Mouse (Mus musculus) limb, embryonic 12.5 days (tissue): ENCODE data around the gene Oxsr1. TPM values are rescaled to one million over a fixed set of nuclear protein-coding genes. Genes with fewer than 3 reads are reported as not detected.

ENCODE experiments used
- ATAC-seq: fragments of 200-750 bp; cut with Nextera tagmentation; 2 replicates; pipeline ENCODE4 v1.8.0; 2017; ENCODE audit warnings: low read depth, moderate TSS enrichment; ENCODE audit not compliant: insufficient number of reproducible peaks, insufficient read depth, low FRiP score, low TSS enrichment
- H3K27ac ChIP-seq: fragments of 300-500 bp; sonication (generic); 2 replicates; pipeline ENCODE4 v1.5.1; 2016; ENCODE audit warnings: mild to moderate bottlenecking, moderate library complexity
- H3K27me3 ChIP-seq: fragments of 300-500 bp; sonication (generic); 2 replicates; pipeline ENCODE4 v1.6.1; 2016; ENCODE audit warnings: mild to moderate bottlenecking, moderate library complexity
- H3K36me3 ChIP-seq: fragments of 300-500 bp; sonication (generic); 2 replicates; pipeline ENCODE4 v1.6.1; 2016; ENCODE audit warnings: mild to moderate bottlenecking, moderate library complexity
- H3K4me1 ChIP-seq: fragments of 300-500 bp; sonication (generic); replicated peaks from 2 replicates; pipeline ENCODE4 v1.6.1; 2016
- H3K4me2 ChIP-seq: fragments of 300-500 bp; sonication (generic); 2 replicates; pipeline ENCODE4 v1.6.1; 2016; ENCODE audit warnings: mild to moderate bottlenecking, moderate library complexity
- H3K4me3 ChIP-seq: fragments of 300-500 bp; sonication (generic); replicated peaks from 2 replicates; pipeline ENCODE4 v1.5.1; 2016; ENCODE audit warnings: mild to moderate bottlenecking
- H3K9ac ChIP-seq: fragments of 300-500 bp; sonication (generic); replicated peaks from 2 replicates; pipeline ENCODE4 v1.6.1; 2016; ENCODE audit warnings: mild to moderate bottlenecking, moderate library complexity
- H3K9me3 ChIP-seq: fragments of 300-500 bp; sonication (generic); 2 replicates; pipeline ENCODE4 v1.6.1; 2016; ENCODE audit warnings: mild to moderate bottlenecking, moderate library complexity
- WGBS: fragments of 180-500 bp; shearing (Covaris S2); methylation state at CpG from one replicate; pipeline ENCODE4 v1.1.7; 2016; 5-methylcytosine and 5-hydroxymethylcytosine counted together
- polyA plus RNA-seq: library from polyadenylated mRNA; unstranded; fragments of >200 nt; fragmentation: Nextera tagmentation; extraction: Ambion mirVana; gene quantifications from 2 replicates; pipeline ENCODE4 v1.2.1, GENCODE M21; 2016

Gene Oxsr1
- polyA plus RNA-seq, 1 experiment from 2014 or later: 17.0 TPM

DNA sequence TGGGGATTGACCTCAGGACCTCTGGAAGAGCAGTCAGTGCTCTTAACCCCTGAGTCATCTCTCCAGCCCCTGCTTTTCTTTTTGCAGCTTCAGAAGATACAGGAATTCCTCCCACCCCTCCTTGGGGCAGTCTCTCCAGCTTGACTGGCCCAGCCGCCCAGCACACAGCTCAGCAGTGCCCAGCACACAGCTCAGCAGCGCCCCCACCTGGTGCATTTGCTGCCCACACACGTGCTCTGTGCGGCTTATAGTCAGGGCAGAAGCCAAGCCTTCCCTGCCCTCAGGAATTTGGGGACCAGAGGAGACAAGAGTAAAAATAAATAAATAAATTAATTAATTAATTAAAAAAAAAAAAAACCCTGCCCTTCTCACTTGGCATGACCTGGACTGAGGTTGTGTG is 29.8 kb upstream of the Oxsr1 start:
- Histone ChIP-seq H3K4me3 (no peak overlapping the region), H3K9ac (no peak overlapping the region), H3K36me3 (peaks cover 40% of the 10 kb centered on the region), H3K27ac (no peak overlapping the region), H3K4me2 (no peak overlapping the region), H3K4me1 (no peaks in the 10 kb centered on the region), H3K9me3 (no peaks in the 10 kb centered on the region), H3K27me3 (no peaks in the 10 kb centered on the region)
- ATAC-seq: 0 out of 2 replicates have a peak, but pooled peaks have one; percentile 64
- 31% methylated on average over 4 of the region's 4 CpGs for WGBS

DNA sequence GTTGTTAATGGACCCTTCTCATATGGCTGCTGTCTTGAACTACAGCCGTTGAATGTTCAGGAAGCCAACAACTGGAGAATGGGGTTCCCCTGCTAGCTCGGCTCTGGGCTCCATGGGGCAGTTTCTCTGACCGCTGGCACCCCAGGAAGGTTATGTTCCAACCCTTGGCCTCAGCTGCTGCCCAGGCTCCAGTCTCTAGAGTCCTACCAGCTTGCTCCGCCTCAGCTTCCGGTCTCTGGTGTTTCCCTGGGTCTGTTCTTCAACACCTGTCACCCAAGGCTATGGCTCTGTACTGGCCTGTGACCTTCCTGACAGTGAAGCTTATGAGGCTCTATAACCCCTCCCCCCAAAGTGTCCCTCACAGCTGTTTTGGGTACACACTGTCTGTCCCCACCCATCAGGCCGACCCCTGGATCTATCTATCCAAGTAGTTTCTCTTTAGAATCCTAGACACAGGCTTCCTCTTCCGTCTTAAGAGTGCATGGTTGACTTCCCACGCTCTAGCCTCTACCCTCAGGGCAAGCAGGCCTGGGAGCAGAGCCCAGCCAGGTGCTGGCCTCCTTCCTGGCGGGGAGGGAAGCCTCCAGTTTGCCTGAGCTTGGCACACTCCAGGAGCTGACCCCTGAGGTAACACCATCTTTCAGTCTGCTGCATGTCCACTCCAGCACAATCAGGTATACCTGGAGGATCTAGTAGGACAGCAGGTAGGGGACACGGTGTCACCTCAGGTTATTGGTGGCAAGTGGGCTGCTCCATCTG is 28.9 kb upstream of the Oxsr1 start:
- Histone ChIP-seq H3K27ac (no peak overlapping the region), H3K9ac (no peak overlapping the region), H3K36me3 (peaks cover 49% of the 10 kb centered on the region), H3K4me1 (no peaks in the 10 kb centered on the region), H3K4me2 (no peak overlapping the region), H3K4me3 (no peak overlapping the region), H3K27me3 (no peaks in the 10 kb centered on the region), H3K9me3 (no peaks in the 10 kb centered on the region)
- WGBS: 90% methylated on average over 10 of the region's 10 CpGs
- no peak for ATAC-seq

DNA sequence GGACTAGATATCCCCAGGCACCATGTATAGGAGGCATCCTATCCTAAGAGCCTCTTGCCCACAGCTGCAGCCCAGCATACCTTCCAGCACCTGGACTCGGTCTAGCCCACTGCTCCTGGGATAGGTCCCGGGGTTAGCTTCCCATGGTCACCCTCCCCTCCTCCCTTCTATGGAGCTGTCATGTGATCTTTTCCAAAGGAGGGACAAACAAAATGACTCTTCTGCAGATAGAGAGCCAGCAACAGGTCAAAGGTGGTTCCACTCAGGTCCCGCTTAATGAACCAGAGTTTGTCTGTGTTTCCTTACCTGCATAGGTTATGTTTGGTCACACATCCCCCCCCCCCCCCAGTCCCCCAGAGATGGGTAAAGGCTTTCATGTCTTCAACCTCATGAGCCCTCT is 28.3 kb upstream of the Oxsr1 start:
- Histone ChIP-seq H3K4me1 (no peaks in the 10 kb centered on the region), H3K9me3 (no peaks in the 10 kb centered on the region), H3K27me3 (no peaks in the 10 kb centered on the region), H3K27ac (no peak overlapping the region), H3K4me3 (no peak overlapping the region), H3K9ac (no peak overlapping the region), H3K36me3 (peaks cover 55% of the 10 kb centered on the region), H3K4me2 (no peak overlapping the region)
- 85% methylated on average over 3 of the region's 3 CpGs for WGBS
- ATAC-seq: no peak

DNA sequence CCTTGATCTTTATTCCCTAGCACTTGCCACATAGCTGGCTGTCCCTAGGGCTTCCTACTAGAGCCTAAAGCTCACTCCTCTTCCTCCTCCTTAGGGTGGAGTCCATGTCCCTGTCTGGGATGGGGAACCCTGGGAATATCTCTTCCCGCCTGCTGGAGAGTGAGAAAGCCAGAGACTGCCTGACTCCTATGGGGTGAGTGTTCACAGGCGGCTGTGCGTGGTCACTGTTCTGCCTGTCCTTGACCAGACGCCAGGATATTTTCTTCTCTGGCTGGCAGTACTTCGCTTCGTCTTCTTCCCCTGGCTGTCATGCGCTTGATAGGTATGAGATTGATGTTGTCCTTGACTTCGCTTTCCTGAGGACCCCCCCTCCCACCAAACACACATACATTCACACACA is 24.1 kb upstream of the Oxsr1 start:
- Histone ChIP-seq H3K36me3 (peaks cover 76% of the 10 kb centered on the region), H3K9me3 (no peaks in the 10 kb centered on the region), H3K27ac (no peak overlapping the region), H3K4me3 (no peak overlapping the region), H3K4me2 (no peak overlapping the region), H3K9ac (no peak overlapping the region), H3K4me1 (peaks cover 7% of the 10 kb centered on the region), H3K27me3 (no peaks in the 10 kb centered on the region)
- WGBS: 90% methylated on average over 8 of the region's 8 CpGs
- ATAC-seq: no peak

DNA sequence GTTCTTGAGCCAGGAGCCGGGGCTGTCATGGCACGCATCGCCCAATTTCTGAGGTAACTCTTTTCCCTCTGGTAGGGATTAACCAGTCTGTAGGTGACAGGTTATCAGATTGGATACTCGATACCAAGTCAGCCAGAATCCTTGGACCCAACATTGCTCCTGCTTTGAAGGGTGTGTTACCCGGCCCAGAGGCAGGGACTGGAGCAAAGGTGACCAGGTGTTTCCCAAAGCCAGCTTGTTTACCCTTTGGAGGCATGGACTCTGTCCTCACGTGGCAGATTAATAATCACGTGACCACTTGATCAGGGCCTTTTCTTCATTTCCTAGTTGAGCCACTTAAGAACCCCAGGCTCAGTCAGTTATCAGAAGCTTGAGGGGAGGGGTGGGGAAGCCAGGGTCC is 20.5 kb upstream of the Oxsr1 start:
- Histone ChIP-seq H3K27ac (no peak overlapping the region), H3K4me2 (peak overlapping the region; percentile 77), H3K9me3 (no peaks in the 10 kb centered on the region), H3K36me3 (peaks cover 48% of the 10 kb centered on the region), H3K27me3 (peaks cover 4% of the 10 kb centered on the region; the same call in 1 of the 2 replicates), H3K4me3 (peak overlapping the region; percentile 84; the same call in 1 of the 2 replicates), H3K9ac (0 out of 2 replicates have a peak overlapping the region, but pooled peaks have one; percentile 89), H3K4me1 (peaks cover 14% of the 10 kb centered on the region)
- no peak for ATAC-seq
- 90% methylated on average over 7 of the region's 7 CpGs for WGBS

DNA sequence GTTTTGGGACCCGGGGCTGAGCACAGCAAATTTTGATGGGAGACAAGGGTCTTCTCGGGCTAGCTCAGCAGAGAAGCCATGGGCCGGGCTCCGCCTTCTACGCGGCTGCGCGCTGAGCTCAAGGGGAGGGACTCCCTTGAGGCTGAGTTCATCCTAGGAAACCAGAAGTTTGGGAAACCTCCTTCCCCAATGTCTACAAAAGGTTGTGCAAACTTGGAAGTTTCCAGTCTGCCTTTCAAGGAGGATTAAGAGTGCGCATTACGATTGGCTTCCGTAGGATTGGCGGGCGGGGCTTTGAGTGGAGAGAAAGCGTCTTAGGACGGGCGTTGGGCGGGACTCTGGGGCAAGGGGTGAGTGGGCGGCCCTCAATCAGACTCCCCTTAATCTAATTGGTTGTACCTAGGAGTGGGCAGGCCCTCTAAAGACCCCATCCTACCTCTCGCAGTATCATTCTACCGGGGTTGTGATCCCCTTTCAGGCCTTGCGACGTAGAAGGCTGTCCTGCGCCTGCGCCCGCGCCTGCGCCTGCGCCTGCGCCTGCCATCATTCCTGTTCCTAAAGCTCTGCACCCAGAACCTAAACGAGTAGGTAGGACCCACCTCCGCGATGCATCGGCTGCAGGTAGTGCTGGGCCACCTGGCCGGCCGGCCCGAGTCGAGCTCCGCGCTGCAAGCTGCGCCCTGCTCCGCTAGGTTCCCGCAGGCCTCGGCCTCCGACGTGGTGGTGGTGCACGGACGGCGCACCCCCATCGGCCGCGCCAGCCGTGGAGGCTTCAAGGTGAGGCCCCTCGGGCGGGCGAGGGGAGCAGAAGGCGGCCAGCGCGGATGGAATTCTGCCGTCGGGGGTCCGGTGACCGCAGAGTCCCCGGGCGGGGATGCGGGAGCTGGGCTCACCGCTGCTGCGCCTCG is 18.9 kb upstream of the Oxsr1 start, which contains the start of gene Myd88:
Gene Myd88 (minus strand): TSS at position 503 of the 908 bp plus-strand sequence.
- H3K4me3 ChIP-seq: peak within 1 kb of the TSS; percentile 84
- H3K9ac ChIP-seq: peak within 1 kb of the TSS; percentile 89
- H3K27ac ChIP-seq: peak within 1 kb of the TSS; percentile 91
- peak within 1 kb of the TSS; percentile 77 for H3K4me2 ChIP-seq
- peak; percentile 99 for ATAC-seq
- under 1% methylated on average over 68 of the region's 68 CpGs for WGBS
- peaks cover 14% of the 10 kb centered on the region for H3K4me1 ChIP-seq
- H3K9me3 ChIP-seq: no peaks in the 10 kb centered on the region
- peaks cover 4% of the 10 kb centered on the region; the same call in 1 of the 2 replicates for H3K27me3 ChIP-seq
- peaks cover 32% of the 10 kb centered on the region for H3K36me3 ChIP-seq

DNA sequence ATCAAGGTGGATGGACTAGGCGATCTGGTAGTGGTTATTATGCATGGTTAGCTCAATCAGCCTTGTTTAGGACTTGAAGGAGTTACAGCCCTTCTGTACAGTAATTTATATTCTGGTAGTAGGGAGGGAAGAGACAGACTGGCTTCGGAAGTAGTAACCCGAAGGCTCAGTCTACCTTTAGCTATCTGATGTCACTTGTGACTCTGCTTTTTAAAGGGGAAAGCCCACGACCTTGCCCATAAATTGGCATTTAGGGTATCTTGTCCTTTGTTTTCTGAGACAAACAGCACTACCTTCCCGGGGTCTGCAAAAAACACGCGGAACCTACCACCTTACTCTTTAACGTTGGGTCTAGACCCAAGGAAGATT is 18.0 kb upstream of the Oxsr1 start:
- Histone ChIP-seq H3K4me1 (peaks cover 14% of the 10 kb centered on the region), H3K4me3 (peak overlapping the region; percentile 84), H3K36me3 (peaks cover 23% of the 10 kb centered on the region), H3K4me2 (peak overlapping the region; percentile 77), H3K9me3 (no peaks in the 10 kb centered on the region), H3K27me3 (peaks cover 4% of the 10 kb centered on the region; the same call in 1 of the 2 replicates), H3K9ac (peak overlapping the region; percentile 66; the same call in 1 of the 2 replicates), H3K27ac (peak overlapping the region; percentile 91)
- 5% methylated on average over 8 of the region's 8 CpGs for WGBS
- no peak for ATAC-seq

DNA sequence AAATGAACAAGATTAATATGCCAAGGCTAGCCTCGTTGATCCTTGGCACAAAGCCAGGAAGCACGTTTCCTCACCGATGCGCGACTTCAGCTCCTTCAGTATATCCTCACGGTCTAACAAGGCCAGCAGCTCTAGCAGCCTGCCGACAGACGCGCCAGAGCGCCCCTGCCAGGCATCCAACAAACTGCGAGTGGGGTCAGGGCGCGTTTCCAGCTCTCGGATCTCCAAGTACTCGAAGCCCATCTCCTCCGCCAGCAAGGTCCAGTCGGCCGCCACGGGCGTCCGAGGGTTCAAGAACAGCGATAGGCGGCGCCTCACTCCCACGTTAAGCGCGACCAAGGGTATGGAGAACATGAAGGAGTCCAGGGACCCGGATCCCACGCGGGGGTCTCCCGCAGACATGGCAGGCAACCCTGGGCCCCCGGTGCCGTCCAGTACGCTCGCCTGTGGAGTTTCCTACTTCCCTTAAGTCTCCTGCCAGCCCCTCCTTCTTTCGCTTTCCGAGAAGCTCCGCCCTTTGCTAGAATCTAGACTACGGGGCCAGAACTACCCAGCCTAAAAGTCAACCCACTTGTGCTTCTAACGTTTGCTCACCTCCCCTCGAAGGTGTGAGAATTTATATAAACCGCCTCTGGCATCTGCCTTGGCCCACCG is 17.5 kb upstream of the Oxsr1 start, which contains the start of gene Acaa1a:
Gene Acaa1a (plus strand): TSS at position 119 of the 654 bp plus-strand sequence.
- ATAC-seq: no peak
- H3K36me3 ChIP-seq: peaks cover 17% of the 10 kb centered on the region
- H3K4me3 ChIP-seq: peak within 1 kb of the TSS; percentile 84
- H3K9ac ChIP-seq: peak within 1 kb of the TSS; percentile 66
- H3K27ac ChIP-seq: peak within 1 kb of the TSS; percentile 91
- no peaks in the 10 kb centered on the region for H3K9me3 ChIP-seq
- peak within 1 kb of the TSS; percentile 77 for H3K4me2 ChIP-seq
- peaks cover 4% of the 10 kb centered on the region; the same call in 1 of the 2 replicates for H3K27me3 ChIP-seq
- H3K4me1 ChIP-seq: peaks cover 14% of the 10 kb centered on the region
- under 1% methylated on average over 43 of the region's 43 CpGs for WGBS

DNA sequence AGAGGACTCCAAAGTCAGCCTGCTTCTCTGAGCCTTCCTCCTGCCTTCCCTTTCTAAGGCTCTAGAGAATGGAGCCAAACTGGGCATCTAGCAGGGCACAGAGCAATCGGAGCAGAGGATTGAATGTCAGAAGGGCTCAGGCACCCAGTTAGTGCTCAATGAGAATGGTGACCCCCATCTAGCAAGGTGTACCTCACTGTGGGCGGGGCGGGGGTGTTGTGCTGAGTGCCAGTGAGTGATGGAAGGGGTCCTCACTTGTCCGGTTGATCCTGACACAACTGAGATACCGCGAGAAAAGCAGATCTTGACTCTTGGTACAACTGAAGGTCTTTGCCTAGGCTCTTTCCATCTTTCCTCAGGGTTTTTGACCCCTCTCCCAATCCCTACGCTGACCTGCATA is 16.9 kb upstream of the Oxsr1 start:
- H3K27ac ChIP-seq: no peak overlapping the region
- no peak for ATAC-seq
- peak overlapping the region; percentile 77 for H3K4me2 ChIP-seq
- H3K4me1 ChIP-seq: peaks cover 14% of the 10 kb centered on the region
- H3K36me3 ChIP-seq: peaks cover 12% of the 10 kb centered on the region
- peak overlapping the region; percentile 84 for H3K4me3 ChIP-seq
- 53% methylated on average over 7 of the region's 7 CpGs for WGBS
- no peak overlapping the region for H3K9ac ChIP-seq
- H3K27me3 ChIP-seq: peaks cover 4% of the 10 kb centered on the region; the same call in 1 of the 2 replicates
- no peaks in the 10 kb centered on the region for H3K9me3 ChIP-seq

DNA sequence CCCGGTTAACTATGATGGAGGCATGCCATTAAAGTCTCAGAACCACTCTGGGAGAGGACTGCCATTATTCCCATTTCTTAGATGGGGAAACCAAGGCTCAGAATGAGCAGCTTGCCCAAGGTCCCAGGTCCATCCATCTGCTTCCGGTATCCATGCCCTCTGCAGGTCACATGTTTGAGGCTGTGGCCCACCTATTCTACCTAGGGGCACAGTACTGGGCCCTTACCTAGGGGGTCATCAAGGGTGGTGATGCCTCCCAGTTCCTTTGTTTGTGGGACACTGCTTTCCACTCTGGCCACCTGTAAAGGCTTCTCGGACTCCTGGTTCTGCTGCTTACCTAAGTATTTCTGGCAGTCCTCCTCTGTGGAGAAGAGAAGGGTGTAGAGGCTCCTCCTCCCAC is 16.1 kb upstream of the Oxsr1 start:
- Histone ChIP-seq H3K4me3 (no peak overlapping the region), H3K9ac (no peak overlapping the region), H3K27me3 (peaks cover 4% of the 10 kb centered on the region; the same call in 1 of the 2 replicates), H3K4me1 (peaks cover 14% of the 10 kb centered on the region), H3K9me3 (no peaks in the 10 kb centered on the region), H3K4me2 (no peak overlapping the region), H3K27ac (no peak overlapping the region), H3K36me3 (peaks cover 5% of the 10 kb centered on the region)
- ATAC-seq: no peak
- WGBS: 93% methylated on average over 3 of the region's 3 CpGs
